Mouse (Mus musculus) neural tube, embryonic 15.5 days (tissue): Measurements from ENCODE around the gene Tspan15. TPM values are rescaled to one million over a fixed set of nuclear protein-coding genes. Genes with fewer than 3 reads are reported as not detected.

Experiments
- ATAC-seq: fragments of 200-750 bp; cut with Nextera tagmentation; 2 replicates; pipeline ENCODE4 v1.8.0; 2017; ENCODE audit warnings: mild to moderate bottlenecking, moderate TSS enrichment, moderate library complexity; ENCODE audit not compliant: low FRiP score
- H3K27ac ChIP-seq: fragments of 300-500 bp; sonication (generic); replicated peaks from 2 replicates; pipeline ENCODE4 v1.5.1; 2015; ENCODE audit warnings: mild to moderate bottlenecking, inconsistent platforms
- H3K27me3 ChIP-seq: fragments of 300-500 bp; sonication (generic); replicated peaks from 2 replicates; pipeline ENCODE4 v1.6.1; 2015; ENCODE audit warnings: inconsistent platforms
- H3K36me3 ChIP-seq: fragments of 300-500 bp; sonication (generic); 2 replicates; pipeline ENCODE4 v1.6.1; 2015; ENCODE audit warnings: inconsistent platforms
- H3K4me1 ChIP-seq: fragments of 300-500 bp; sonication (generic); 2 replicates; pipeline ENCODE4 v1.6.1; 2015; ENCODE audit warnings: inconsistent platforms
- H3K4me2 ChIP-seq: fragments of 300-500 bp; sonication (generic); 2 replicates; pipeline ENCODE4 v1.6.1; 2015; ENCODE audit warnings: inconsistent platforms, mild to moderate bottlenecking, moderate library complexity
- H3K4me3 ChIP-seq: fragments of 300-500 bp; sonication (generic); replicated peaks from 2 replicates; pipeline ENCODE4 v1.5.1; 2015; ENCODE audit warnings: mild to moderate bottlenecking, inconsistent platforms
- H3K9ac ChIP-seq: fragments of 300-500 bp; sonication (generic); replicated peaks from 2 replicates; pipeline ENCODE4 v1.6.1; 2015; ENCODE audit warnings: mild to moderate bottlenecking, inconsistent platforms
- H3K9me3 ChIP-seq: fragments of 300-500 bp; sonication (generic); replicated peaks from 2 replicates; pipeline ENCODE4 v1.6.1; 2016; ENCODE audit warnings: inconsistent platforms
- whole genome bisulfite sequencing: fragments of 180-500 bp; shearing (Covaris S2); methylation state at CpG from one replicate; pipeline ENCODE4 v1.1.7; 2015; ENCODE audit warnings: mixed read lengths; 5-methylcytosine and 5-hydroxymethylcytosine counted together
- polyA plus RNA-seq: library from polyadenylated mRNA; unstranded; fragments of >200 nt; fragmentation: Nextera tagmentation; extraction: Ambion mirVana; gene quantifications from 2 replicates; pipeline ENCODE4 v1.2.1, GENCODE M21; 2015

The Tspan15 gene
- 16.6 and 22.8 TPM in 2 replicates for polyA plus RNA-seq

DNA sequence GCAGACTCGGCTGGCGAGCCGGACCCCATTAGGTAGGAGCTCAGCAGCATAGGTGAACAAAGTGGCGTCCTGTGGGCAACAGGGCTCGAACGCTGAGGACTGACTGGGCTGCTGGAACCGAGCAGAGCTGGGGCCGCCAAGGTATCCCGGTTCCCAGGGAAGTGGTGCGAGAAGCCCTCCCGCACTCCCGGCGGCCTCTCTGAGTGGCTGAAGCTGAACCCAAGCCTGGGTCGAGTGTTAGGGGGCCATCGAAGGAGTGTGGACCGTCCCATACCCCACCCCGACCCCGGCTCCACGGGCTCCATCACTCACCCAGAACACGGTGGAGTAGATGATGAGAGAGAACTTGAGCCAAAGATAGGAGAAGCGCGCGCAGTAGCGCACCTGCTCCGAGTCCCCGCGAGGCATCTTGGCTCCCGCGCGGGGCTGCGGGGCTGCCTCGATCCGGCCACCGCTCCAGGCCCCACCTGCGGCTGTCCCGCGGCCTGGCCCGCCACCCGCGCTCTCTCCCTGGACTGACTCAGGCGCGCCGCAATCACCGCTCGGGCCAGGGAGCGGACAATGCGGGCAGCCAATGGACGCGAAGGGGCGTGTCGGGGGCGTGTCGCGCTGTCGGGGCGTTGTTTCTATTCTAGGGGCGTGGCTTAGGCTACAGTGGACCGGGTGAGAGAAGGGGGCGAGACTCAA lies at the start of gene Tspan15:
TSS of gene Tspan15 (minus strand) at position 544 of the 687 bp plus-strand sequence.
- WGBS, result under 1% methylated on average over 59 of the region's 59 CpGs
- H3K27ac ChIP-seq, result no peak within 1 kb of the TSS
- no peaks in the 10 kb centered on the region for H3K36me3 ChIP-seq
- peak within 1 kb of the TSS; percentile 55 for H3K9ac ChIP-seq
- H3K9me3 ChIP-seq, result no peaks in the 10 kb centered on the region
- ATAC-seq, result peak; percentile 96
- H3K4me3 ChIP-seq, result peak within 1 kb of the TSS; percentile 61
- peaks cover 12% of the 10 kb centered on the region for H3K4me1 ChIP-seq
- peak within 1 kb of the TSS; percentile 96 for H3K4me2 ChIP-seq
- peaks cover 17% of the 10 kb centered on the region for H3K27me3 ChIP-seq

DNA sequence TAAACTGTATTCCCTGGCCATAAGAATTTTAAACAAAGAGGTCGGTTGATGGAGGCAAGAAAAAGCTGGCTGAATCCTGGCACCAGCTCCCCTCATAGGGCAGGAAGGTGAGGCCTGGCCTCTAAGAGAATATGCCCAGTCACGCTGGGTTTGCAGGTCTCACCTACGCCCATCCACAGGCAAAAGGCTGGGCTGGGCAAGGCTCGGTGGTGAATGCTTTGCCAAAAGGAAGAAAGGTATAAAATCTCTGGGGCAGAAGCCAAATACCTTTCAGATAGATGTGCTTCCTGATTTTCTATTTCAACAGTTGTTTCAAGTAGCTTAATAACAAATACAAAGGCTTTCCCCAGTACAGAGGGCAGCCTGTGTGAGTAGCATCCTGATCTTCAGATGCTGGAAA lies 48.6 kb upstream of the Tspan15 start:
- WGBS, result 90% methylated on average over 4 of the region's 4 CpGs
- no peak overlapping the region for H3K27ac ChIP-seq
- no peak overlapping the region for H3K4me2 ChIP-seq
- peaks cover 81% of the 10 kb centered on the region for H3K36me3 ChIP-seq
- ATAC-seq, result no peak
- H3K9me3 ChIP-seq, result no peaks in the 10 kb centered on the region
- no peak overlapping the region for H3K9ac ChIP-seq
- H3K4me1 ChIP-seq, result no peaks in the 10 kb centered on the region
- no peaks in the 10 kb centered on the region for H3K27me3 ChIP-seq
- no peak overlapping the region for H3K4me3 ChIP-seq

DNA sequence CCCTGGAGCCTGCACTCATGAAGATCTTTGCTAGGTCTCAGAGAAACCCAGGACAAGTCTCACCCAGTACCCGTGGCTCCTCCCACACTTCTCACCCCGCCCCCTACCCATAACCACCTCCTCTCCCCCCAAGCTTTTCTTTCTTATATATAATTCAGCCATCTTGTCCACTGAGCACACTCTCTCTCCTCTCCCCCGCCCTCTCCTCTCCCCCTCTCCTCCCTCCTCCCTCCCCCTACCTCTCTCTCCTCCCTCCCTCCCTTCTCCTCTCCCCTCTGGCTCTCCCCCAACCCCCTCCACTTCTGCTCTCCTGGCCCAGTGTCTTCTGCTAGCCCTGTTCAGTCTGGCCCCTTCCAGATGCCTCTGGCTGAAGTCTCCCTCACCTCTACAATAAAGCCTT lies 48.0 kb upstream of the Tspan15 start:
- H3K4me1 ChIP-seq, result no peaks in the 10 kb centered on the region
- H3K27me3 ChIP-seq, result no peaks in the 10 kb centered on the region
- no peak overlapping the region for H3K9ac ChIP-seq
- peaks cover 80% of the 10 kb centered on the region for H3K36me3 ChIP-seq
- H3K4me3 ChIP-seq, result no peak overlapping the region
- H3K27ac ChIP-seq, result no peak overlapping the region
- H3K9me3 ChIP-seq, result no peaks in the 10 kb centered on the region
- no peak for ATAC-seq
- WGBS, result 56% methylated on average over 3 of the region's 3 CpGs
- H3K4me2 ChIP-seq, result no peak overlapping the region

DNA sequence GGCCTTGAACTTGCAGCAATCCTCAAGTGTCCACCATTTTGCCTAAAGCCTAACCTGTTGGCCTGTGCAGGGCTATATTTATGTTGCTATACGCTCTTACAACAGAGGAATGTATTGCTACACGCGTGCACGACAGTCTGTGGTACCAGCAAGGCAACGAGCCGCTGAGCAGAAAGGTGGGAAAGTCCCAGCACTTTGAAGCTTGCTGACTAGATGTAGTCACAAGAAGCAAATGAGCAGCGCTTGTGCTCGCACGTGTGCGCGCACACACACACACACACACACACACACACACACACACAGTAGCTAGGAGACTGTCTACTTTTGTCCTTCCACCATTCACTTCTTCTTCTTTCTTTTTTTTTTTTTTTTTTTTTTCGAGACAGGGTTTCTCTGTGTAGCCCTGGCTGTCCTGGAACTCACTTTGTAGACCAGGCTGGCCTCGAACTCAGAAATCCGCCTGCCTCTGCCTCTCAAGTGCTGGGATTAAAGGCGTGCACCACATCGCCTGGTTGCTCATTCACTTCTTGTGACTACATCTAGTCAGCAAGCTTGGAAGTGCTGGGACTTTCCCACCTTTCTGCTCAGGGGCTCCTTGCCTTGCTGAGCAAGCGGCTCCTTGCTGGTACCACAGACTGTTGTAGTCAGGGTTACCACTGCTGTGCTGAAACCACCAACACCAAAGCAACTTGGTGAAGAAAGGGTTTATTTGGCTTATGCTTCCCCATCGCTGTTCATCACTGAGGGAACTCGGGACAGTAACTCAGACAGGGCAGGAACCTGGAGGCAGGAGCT lies 46.6 kb upstream of the Tspan15 start:
- Histone ChIP-seq H3K4me3 (no peak overlapping the region), H3K27ac (no peak overlapping the region), H3K4me2 (no peak overlapping the region), H3K4me1 (no peaks in the 10 kb centered on the region), H3K9ac (no peak overlapping the region), H3K36me3 (peaks cover 80% of the 10 kb centered on the region), H3K27me3 (no peaks in the 10 kb centered on the region), H3K9me3 (no peaks in the 10 kb centered on the region)
- WGBS, result 94% methylated on average over 18 of the region's 19 CpGs
- ATAC-seq, result no peak

DNA sequence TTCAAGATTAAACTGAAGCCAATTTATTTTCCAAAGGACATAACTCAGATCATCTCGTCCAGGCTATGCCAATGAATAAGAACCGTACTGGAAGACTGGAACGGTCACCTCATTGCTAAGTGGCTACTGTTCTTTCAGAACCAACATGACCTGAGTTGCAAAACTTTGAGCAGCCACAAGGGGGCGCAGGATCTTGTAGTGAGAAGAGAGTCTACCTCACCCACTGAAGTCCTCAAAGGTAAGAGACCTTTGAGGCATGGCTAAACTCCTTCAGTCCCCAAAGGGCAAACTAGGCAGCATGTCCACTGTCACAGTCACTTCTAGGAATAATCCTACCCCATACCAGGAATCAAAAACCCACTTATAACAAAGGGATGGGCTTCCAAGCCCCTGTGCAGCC lies 44.2 kb upstream of the Tspan15 start:
- Histone ChIP-seq H3K36me3 (peaks cover 76% of the 10 kb centered on the region), H3K4me1 (no peaks in the 10 kb centered on the region), H3K4me3 (no peak overlapping the region), H3K9me3 (no peaks in the 10 kb centered on the region), H3K27me3 (no peaks in the 10 kb centered on the region), H3K4me2 (no peak overlapping the region), H3K9ac (no peak overlapping the region), H3K27ac (no peak overlapping the region)
- ATAC-seq, result no peak
- WGBS, result 42% methylated on average over 4 of the region's 4 CpGs

DNA sequence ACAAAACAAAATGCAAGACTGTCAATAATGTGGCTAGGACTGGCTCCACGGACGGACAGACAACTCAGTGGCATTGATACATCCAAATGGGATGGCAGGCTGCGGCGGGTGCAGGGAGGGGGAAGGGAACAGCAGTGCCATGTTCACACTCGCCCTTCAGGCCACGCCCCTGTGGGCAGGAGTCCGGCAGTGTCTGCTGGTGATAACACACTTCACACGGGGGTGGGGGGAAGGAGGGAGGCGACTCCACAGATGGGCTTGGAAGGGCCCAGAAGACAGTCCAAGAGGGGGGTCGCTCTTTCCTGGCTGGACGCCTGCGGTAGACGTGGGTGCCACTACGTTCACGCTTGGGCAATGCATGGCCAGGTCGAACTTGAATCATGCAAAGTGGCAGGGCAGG lies 38.2 kb upstream of the Tspan15 start:
- WGBS, result 84% methylated on average over 15 of the region's 16 CpGs
- no peak overlapping the region for H3K9ac ChIP-seq
- H3K36me3 ChIP-seq, result peaks cover 53% of the 10 kb centered on the region

DNA sequence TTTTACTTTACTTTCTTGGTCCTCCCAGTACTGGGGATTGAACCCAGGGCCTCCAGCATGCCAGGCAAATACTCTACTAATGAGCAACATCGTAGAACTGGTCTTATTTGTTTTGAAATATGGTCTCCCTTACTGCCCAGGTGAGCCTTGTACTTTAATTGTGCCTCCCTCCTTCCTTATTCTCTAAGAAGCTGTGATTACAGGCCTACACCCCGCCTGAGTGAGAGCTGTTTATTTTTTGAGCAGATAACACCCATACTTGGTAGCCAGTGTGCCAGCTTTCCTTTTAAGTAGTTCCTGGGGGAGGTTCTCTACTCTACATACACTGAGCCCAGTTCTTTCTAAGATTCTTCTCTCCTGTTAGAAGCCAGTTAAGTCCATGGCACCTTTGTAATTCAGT lies 33.2 kb upstream of the Tspan15 start:
- Histone ChIP-seq H3K4me3 (no peak overlapping the region), H3K4me1 (peaks cover 3% of the 10 kb centered on the region; the same call in 1 of the 2 replicates), H3K9ac (no peak overlapping the region), H3K27ac (no peak overlapping the region), H3K9me3 (no peaks in the 10 kb centered on the region), H3K36me3 (peaks cover 9% of the 10 kb centered on the region), H3K4me2 (no peak overlapping the region), H3K27me3 (no peaks in the 10 kb centered on the region)
- no peak for ATAC-seq
- 82% methylated on average over 2 of the region's 2 CpGs for WGBS

More for the DNA sequence above, 38.2 kb upstream of the Tspan15 start:
- no peak for ATAC-seq
- no peaks in the 10 kb centered on the region for H3K4me1 ChIP-seq
- no peak overlapping the region for H3K27ac ChIP-seq
- H3K4me3 ChIP-seq, result no peak overlapping the region
- H3K27me3 ChIP-seq, result no peaks in the 10 kb centered on the region
- H3K4me2 ChIP-seq, result no peak overlapping the region
- no peaks in the 10 kb centered on the region for H3K9me3 ChIP-seq

DNA sequence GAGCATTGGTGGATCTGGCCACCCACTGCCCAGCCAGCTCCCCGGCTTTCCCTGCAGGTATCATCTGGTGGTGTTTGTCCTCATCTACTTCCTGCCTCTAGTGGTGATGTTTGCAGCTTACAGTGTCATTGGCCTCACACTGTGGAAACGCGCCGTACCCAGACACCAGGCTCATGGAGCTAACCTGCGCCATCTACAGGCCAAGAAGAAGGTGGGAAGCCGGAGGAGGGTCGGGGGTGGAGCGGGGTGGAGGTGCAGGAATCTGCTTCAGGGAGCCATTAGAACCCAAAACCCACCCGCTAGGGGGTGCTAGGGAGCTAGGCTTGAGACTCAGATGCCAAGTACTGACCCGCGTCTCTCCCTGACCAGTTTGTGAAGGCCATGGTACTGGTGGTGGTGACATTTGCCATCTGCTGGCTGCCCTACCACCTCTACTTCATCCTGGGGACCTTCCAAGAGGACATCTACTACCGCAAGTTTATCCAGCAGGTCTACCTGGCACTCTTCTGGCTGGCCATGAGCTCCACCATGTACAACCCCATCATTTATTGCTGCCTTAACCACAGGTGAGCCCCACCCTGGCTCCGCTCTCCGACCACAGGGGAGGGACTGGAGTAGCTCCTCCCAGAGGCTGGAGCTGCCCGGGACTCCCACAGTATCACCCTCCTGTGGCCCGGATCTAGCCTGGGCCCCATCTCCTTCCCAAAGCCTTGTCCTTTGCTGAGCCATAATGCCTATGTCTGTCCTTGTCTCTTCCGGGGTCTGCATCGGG lies 30.2 kb upstream of the Tspan15 start:
- no peaks in the 10 kb centered on the region for H3K27me3 ChIP-seq
- no peak overlapping the region for H3K4me2 ChIP-seq
- WGBS, result 20% methylated on average over 18 of the region's 18 CpGs
- peaks cover 3% of the 10 kb centered on the region; the same call in 1 of the 2 replicates for H3K4me1 ChIP-seq
- no peak overlapping the region for H3K9ac ChIP-seq
- no peaks in the 10 kb centered on the region for H3K36me3 ChIP-seq
- no peak overlapping the region for H3K27ac ChIP-seq
- H3K9me3 ChIP-seq, result no peaks in the 10 kb centered on the region
- peak; percentile 38; the same call in 1 of the 2 replicates for ATAC-seq
- H3K4me3 ChIP-seq, result no peak overlapping the region

DNA sequence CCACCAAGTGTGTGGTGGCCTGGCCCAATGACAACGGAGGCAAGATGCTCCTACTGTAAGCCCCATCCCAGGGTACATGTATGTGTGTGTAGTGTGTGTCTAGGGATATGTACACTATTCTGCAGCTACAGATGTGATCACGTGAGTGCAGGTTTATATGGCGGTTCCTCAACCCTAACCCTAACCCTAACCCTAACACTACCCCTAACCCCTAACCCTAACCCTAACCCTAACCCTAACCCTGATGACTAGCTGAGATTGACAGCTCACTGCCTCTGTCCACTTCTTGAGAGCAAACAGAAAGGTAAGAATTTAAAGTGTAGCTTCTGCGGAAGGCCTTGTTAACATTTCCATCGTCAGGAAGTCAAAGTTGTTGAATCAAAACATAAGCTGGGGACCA lies 27.2 kb upstream of the Tspan15 start:
- Histone ChIP-seq H3K36me3 (no peaks in the 10 kb centered on the region), H3K4me3 (no peak overlapping the region), H3K9me3 (no peaks in the 10 kb centered on the region), H3K27me3 (no peaks in the 10 kb centered on the region), H3K27ac (no peak overlapping the region), H3K4me2 (no peak overlapping the region), H3K9ac (no peak overlapping the region), H3K4me1 (peaks cover 3% of the 10 kb centered on the region; the same call in 1 of the 2 replicates)
- 93% methylated on average over 5 of the region's 5 CpGs for WGBS
- no peak for ATAC-seq

DNA sequence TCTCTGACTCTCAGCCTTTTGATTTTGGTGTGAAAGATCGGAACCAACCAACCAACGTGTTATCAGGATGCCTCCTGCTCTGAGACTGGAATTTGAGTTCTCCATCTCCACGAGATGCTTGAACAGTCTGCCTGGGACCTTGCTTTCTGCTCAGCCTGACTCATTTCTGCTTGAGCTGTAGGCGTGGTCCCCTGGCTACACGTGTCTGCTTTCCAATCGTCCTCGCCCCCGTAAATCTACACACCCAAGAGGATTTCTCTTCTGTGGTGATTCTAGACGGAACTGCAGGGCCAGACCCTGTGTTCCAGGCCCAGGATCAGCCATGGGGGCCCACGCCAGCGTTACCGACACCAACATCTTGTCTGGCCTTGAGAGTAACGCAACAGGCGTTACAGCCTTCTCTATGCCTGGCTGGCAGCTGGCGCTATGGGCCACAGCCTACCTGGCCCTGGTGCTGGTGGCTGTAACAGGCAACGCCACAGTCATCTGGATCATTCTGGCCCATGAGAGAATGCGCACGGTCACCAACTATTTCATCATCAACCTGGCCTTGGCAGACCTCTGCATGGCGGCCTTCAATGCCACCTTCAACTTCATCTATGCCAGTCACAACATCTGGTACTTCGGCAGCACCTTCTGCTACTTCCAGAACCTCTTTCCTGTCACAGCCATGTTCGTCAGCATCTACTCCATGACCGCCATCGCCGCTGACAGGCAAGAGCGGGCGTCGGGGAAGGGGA lies 21.6 kb upstream of the Tspan15 start:
- no peak overlapping the region for H3K4me3 ChIP-seq
- 89% methylated on average over 27 of the region's 27 CpGs for WGBS
- no peaks in the 10 kb centered on the region; the same call in 1 of the 2 replicates for H3K4me1 ChIP-seq
- no peak overlapping the region for H3K27ac ChIP-seq
- no peaks in the 10 kb centered on the region for H3K36me3 ChIP-seq
- no peak overlapping the region for H3K4me2 ChIP-seq
- no peak for ATAC-seq
- H3K9me3 ChIP-seq, result no peaks in the 10 kb centered on the region
- no peak overlapping the region for H3K9ac ChIP-seq
- no peaks in the 10 kb centered on the region for H3K27me3 ChIP-seq

DNA sequence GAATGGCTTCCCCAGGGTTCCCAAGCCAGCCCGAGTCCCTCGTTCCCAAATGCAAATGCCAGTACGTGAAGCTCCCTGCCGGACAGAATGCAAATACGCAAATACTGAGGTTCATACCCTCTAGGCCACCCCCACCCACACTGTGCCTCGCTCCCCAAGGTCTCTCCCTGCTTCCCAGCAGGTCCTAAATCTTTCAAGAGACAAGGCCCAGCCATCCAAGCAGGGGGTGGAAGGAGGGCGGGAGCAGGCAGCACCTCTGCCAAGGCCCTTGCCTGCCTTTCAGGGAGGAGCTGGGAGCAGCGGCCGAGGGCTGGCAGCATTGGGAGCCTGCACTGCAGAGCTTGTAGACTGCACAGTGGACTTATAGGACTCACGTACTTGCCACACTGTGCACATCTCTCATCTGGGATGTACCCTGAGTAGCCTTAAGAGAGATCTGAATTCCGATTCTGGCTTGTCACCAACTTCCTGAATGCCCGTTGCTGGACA lies 21.0 kb upstream of the Tspan15 start, which contains the start of gene Tacr2:
TSS of gene Tacr2 (plus strand) at position 439 of the 489 bp plus-strand sequence.
- H3K27ac ChIP-seq, result no peak within 1 kb of the TSS

More for the DNA sequence above, 21.0 kb upstream of the Tspan15 start, which contains the start of gene Tacr2:
- peak; percentile 57; the same call in 1 of the 2 replicates for ATAC-seq
- Histone ChIP-seq H3K36me3 (no peaks in the 10 kb centered on the region), H3K4me2 (no peak within 1 kb of the TSS), H3K4me3 (no peak within 1 kb of the TSS), H3K27me3 (no peaks in the 10 kb centered on the region), H3K9ac (no peak within 1 kb of the TSS), H3K9me3 (no peaks in the 10 kb centered on the region), H3K4me1 (no peaks in the 10 kb centered on the region; the same call in 1 of the 2 replicates)
- whole genome bisulfite sequencing, result 40% methylated on average over 12 of the region's 12 CpGs
